Mouse (Mus musculus) ES-E14 (cell line): ENCODE measurements at regions not wholly inside any gene's neighbourhood (a gene's known extent, or its start where the extent isn't known, plus 50 kb on each side); places are given as distances from the start of the nearest gene placed in this dataset.
A peak's percentile ranks its signal among the peaks of the same experiment; 100 is the strongest.

ENCODE experiments used
- DNase-seq: peaks from one replicate; pipeline ENCODE4 v3.0.0-alpha.2; 2013; ENCODE audit warnings: low read depth, low spot score
- H3K27ac ChIP-seq: 2 replicates; pipeline ENCODE4 v1.5.1; 2012; ENCODE audit warnings: low read depth, mild to moderate bottlenecking, low read length, moderate library complexity, mixed read lengths; ENCODE audit not compliant: poor library complexity, insufficient read depth, severe bottlenecking
- H3K36me3 ChIP-seq: 2 replicates; pipeline ENCODE4 v1.6.1; 2012; ENCODE audit warnings: mild to moderate bottlenecking, low read length, moderate library complexity, mixed read lengths; ENCODE audit not compliant: control insufficient read depth, poor library complexity, insufficient read depth, severe bottlenecking
- H3K4me1 ChIP-seq, 2 experiments: fragments of 150-350 bp in 1 of 2; sonication (generic) in 1 of 2; 2 replicates each; pipeline ENCODE4 v1.6.1; 2012; ENCODE audit warnings: low read length in 2 of 2, mild to moderate bottlenecking in 1 of 2, mixed read lengths in 1 of 2; ENCODE audit not compliant: control insufficient read depth in 2 of 2, insufficient read depth in 2 of 2, poor library complexity in 1 of 2
- H3K4me3 ChIP-seq, 2 experiments: fragments of 150-350 bp in 1 of 2; sonication (generic) in 1 of 2; 2 replicates each; pipeline ENCODE4 v1.5.1; 2012; ENCODE audit warnings: low read length in 2 of 2, low read depth in 1 of 2, mild to moderate bottlenecking in 1 of 2, mixed read lengths in 1 of 2; ENCODE audit not compliant: insufficient read depth in 1 of 2, poor library complexity in 1 of 2, severe bottlenecking in 1 of 2
- H3K9ac ChIP-seq: 2 replicates; pipeline ENCODE4 v1.6.1; 2012; ENCODE audit warnings: low read depth, mild to moderate bottlenecking, low read length, mixed read lengths; ENCODE audit not compliant: poor library complexity, insufficient read depth, severe bottlenecking
- H3K9me3 ChIP-seq: fragments of 150-350 bp; sonication (generic); 2 replicates; pipeline ENCODE4 v1.6.1; 2012; ENCODE audit warnings: low read depth, mild to moderate bottlenecking, low read length; ENCODE audit not compliant: control insufficient read depth, insufficient read depth
- CHD2 ChIP-seq: IDR thresholded peaks from 2 replicates; pipeline ENCODE4 v1.6.1; 2014; ENCODE audit warnings: mild to moderate bottlenecking, low read depth, low read length, inconsistent platforms
- HCFC1 ChIP-seq: IDR thresholded peaks from 2 replicates; pipeline ENCODE4 v1.6.1; 2012; ENCODE audit warnings: low read length, inconsistent platforms, borderline replicate concordance; ENCODE audit not compliant: insufficient read depth
- MAFK ChIP-seq: IDR thresholded peaks from 2 replicates; pipeline ENCODE4 v1.6.1; 2014; ENCODE audit warnings: mild to moderate bottlenecking, low read depth, low read length, inconsistent platforms; ENCODE audit not compliant: insufficient read depth
- ZC3H11A ChIP-seq: IDR thresholded peaks from 2 replicates; pipeline ENCODE4 v1.6.1; 2012; ENCODE audit warnings: low read depth, mild to moderate bottlenecking, inconsistent platforms, low read length, borderline replicate concordance
- ZNF384 ChIP-seq: IDR thresholded peaks from 2 replicates; pipeline ENCODE4 v1.6.1; 2012; ENCODE audit warnings: low read depth, low read length, inconsistent platforms
- in situ Hi-C, 2 experiments: fragments of 600-800 bp; cut with MboI; formaldehyde crosslinking; loops; one replicate each; pipeline ENCODE4 v1.15.1; 2025; ENCODE audit warnings: low sequenced_read_pairs in 2 of 2, inconsistent platforms in 1 of 2; ENCODE audit not compliant: unreplicated experiment in 2 of 2

DNA sequence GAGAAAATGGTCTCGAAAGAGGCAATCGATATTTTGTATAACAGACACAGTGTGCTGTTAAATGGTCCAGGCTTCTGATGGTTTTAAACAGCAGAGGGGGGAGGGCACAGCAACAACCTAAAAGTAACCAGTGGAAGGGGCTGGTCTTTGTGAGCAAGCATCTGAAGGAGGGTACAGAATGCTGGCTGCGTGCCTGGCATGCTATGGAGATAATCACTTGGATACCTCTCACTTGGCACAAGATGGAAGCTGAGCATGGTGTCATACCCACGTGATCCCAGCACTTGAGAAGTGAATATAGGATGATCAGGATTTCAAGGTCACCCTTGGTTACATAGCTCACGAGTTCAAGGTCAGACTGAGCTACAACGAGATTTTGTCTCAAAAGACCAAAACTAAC, 315.9 kb upstream of the Mki67 start:
- in situ Hi-C loops: no loop called here
- Histone ChIP-seq H3K9me3 (no peaks in the 10 kb centered on the region), H3K4me1 (peaks cover 4 to 8% of the 10 kb centered on the region in 2 experiments; a peak in 3 of 4 replicates), H3K36me3 (no peaks in the 10 kb centered on the region), H3K4me3 (no peak overlapping the region), H3K27ac (no peak overlapping the region), H3K9ac (no peak overlapping the region)
- TF ChIP-seq ZNF384: no peak
- TF ChIP-seq MAFK: no peak
- no peak for TF ChIP-seq CHD2
- TF ChIP-seq ZC3H11A: no peak
- no peak for TF ChIP-seq HCFC1
- no peak for DNase-seq

DNA sequence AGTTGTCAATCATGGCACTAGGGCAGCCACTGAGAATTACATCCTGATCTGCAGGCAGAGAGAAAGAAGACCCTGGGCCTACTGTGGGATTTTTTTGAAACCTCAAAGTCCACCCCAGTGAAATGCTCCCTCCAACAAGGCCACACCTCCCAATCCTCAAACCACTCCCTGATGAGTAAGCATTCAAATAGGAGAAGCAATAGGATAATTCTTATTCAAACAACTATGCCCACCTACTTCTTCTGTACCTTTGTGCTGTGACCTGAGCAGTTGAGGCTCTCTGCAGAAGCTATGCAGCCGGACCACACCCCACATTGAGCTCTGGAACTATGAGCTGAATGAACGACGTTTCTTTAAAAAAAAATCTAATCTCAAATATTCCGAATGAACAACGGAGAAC, 317.4 kb upstream of the Mki67 start:
- no peak overlapping the region for H3K4me3 ChIP-seq
- H3K4me1 ChIP-seq: peaks cover 4 to 8% of the 10 kb centered on the region in 2 experiments; a peak in 3 of 4 replicates
- no peak for TF ChIP-seq CHD2
- TF ChIP-seq ZNF384: no peak
- no peak for TF ChIP-seq HCFC1
- no peak for TF ChIP-seq MAFK
- TF ChIP-seq ZC3H11A: no peak
- peak; percentile 26 for DNase-seq
- in situ Hi-C loops: no loop called here
- no peak overlapping the region for H3K27ac ChIP-seq
- no peaks in the 10 kb centered on the region for H3K9me3 ChIP-seq
- H3K9ac ChIP-seq: no peak overlapping the region
- no peaks in the 10 kb centered on the region for H3K36me3 ChIP-seq

DNA sequence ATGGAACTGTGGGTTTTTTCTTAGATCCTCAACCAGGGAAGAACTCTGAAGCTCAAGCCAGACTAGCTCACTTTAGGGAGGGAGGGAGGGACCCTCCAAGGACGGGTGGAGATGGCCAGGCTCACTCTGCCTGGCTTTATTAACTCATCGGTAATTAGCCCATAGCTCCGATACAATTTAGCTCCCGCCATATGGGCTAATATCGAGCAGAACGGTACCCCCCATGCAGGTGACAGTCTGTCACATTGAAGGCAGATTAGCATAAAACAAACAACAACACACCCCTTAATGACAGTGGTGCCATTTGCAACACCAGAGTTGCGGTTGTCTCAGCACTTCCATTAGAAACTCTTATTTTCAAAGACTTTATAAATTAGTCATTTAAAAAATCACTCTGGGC, 319.6 kb upstream of the Mki67 start:
- Histone ChIP-seq H3K36me3 (no peaks in the 10 kb centered on the region), H3K4me1 (peaks cover 4 to 8% of the 10 kb centered on the region in 2 experiments; a peak in 3 of 4 replicates), H3K9ac (no peak overlapping the region), H3K9me3 (no peaks in the 10 kb centered on the region), H3K4me3 (no peak overlapping the region), H3K27ac (no peak overlapping the region)
- in situ Hi-C loops: no loop called here
- DNase-seq: no peak
- TF ChIP-seq CHD2 (no peak), ZC3H11A (no peak), ZNF384 (no peak), MAFK (no peak), HCFC1 (no peak)

DNA sequence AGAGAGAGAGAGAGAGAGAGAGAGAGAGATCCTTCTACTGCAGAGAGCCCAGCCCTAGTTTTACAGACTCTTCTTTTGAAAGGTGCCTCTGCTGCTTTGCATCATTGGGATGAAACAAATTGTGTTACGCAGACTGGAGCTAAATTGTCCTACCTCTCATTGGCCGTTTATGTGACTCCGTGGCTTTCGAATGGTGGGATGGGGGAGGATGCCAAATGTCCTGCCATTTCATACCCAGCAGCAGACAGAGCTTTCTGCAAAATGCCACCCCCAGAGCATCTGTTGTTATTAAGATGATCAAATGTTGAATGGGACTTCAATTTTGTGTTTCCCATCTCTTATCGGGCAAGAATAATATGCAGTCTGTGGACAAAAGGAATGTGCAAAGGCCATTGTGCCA, 321.9 kb upstream of the Mki67 start:
- H3K27ac ChIP-seq: no peak overlapping the region
- in situ Hi-C loops: no loop called here
- H3K4me3 ChIP-seq: no peak overlapping the region
- no peaks in the 10 kb centered on the region for H3K9me3 ChIP-seq
- H3K9ac ChIP-seq: no peak overlapping the region
- no peak for TF ChIP-seq CHD2
- TF ChIP-seq MAFK: no peak
- TF ChIP-seq HCFC1: no peak
- no peak for TF ChIP-seq ZNF384
- TF ChIP-seq ZC3H11A: no peak
- no peaks in the 10 kb centered on the region for H3K36me3 ChIP-seq
- DNase-seq: no peak
- peaks cover 4 to 5% of the 10 kb centered on the region in 2 experiments; a peak in 3 of 4 replicates for H3K4me1 ChIP-seq

DNA sequence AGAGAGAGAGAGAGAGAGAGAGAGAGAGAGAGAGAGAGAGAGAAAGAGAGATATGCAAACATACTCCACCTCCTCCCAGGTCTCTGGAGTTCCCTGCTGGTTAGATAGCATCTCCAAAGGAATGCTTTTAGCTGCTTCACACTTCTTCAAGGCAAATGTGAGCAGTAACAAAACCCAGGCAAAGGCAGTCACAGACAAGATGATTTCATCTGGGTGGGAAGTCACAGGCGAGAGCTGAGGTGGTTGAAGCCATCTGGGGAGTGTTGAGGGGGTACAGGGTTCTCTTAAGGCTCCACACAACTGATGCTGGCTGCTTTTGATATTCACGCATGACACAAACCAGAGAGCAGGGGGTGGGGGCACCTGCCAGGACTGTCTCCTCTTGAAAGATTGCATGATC, 322.7 kb upstream of the Mki67 start:
- Histone ChIP-seq H3K4me3 (no peak overlapping the region), H3K9me3 (no peaks in the 10 kb centered on the region), H3K4me1 (peaks cover 2 to 4% of the 10 kb centered on the region in 2 experiments; a peak in 2 of 4 replicates), H3K27ac (no peak overlapping the region), H3K36me3 (no peaks in the 10 kb centered on the region), H3K9ac (no peak overlapping the region)
- DNase-seq: no peak
- in situ Hi-C loops: no loop called here
- TF ChIP-seq HCFC1: no peak
- no peak for TF ChIP-seq ZC3H11A
- TF ChIP-seq MAFK: no peak
- no peak for TF ChIP-seq CHD2
- TF ChIP-seq ZNF384: no peak
